Mouse (Mus musculus): Measurements from ENCODE around the gene Cdk4. TPM values are rescaled to one million over a fixed set of nuclear protein-coding genes. Genes with fewer than 3 reads are reported as not detected.

Gene Cdk4
- polyA plus RNA-seq, 1 experiment from 2014 or later: 1,139 TPM

DNA sequence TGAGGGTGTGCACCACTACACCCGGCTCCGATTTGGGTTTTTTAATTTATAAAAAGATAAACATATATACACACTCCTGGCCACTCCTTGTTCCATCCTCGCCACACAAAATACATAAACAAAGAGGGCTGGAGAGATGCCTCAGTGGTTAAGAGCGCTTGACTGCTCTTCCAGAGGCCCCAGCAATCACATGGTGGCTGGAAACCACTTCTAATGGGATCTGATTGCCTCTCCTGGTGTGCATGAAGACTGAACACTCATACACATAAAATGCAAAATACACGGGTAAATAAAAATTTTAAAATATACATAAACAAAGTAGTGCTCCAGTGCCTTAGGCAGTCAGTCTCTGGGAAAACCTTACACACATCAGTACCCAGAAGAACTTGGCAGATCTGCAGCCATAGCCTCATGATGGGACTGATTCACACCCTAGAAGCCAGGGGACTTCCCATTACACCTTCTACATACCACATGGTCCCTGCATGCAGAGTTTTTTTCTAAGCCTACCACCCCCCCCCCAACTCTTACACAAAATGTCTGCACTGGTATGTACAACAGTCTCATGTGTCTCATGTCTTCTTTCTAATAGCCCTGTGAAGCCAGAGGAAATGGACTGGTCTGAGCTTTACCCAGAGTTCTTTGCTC is 20.7 kb upstream of the Cdk4 start:
- WGBS: 22% methylated on average over 5 of the region's 5 CpGs
- ATAC-seq (ENCODE audit: low read depth): 0 out of 2 replicates have a peak, but pooled peaks have one; percentile 2

DNA sequence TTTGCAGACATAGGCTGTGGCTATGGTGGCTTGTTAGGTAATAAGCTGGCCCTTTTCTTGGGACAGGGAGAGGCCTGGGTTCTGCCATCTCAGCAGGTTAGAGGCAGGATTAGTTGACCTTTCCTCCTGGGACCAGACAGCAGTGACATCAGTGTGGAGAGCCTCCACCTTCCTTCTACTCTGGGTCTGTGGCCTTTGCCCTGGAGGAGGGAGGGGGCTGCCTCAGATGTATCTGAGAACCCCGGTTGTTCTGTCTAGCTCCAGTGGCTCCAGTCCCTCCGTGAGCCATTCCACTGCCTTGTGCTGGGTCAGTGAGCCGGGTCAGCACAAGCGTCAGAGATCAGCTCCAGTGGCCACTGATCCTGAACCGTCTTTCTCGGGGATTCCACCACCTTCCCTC is 20.1 kb upstream of the Cdk4 start:
- H3K4me3 ChIP-seq: no peak overlapping the region
- no peak overlapping the region for H3K4me2 ChIP-seq
- WGBS: 88% methylated on average over 6 of the region's 6 CpGs
- ATAC-seq (ENCODE audit: low read depth): no peak
- H3K4me1 ChIP-seq (replicated peaks): peaks cover 16% of the 10 kb centered on the region
- no peak overlapping the region for H3K9ac ChIP-seq
- H3K9me3 ChIP-seq: no peaks in the 10 kb centered on the region
- peaks cover 28% of the 10 kb centered on the region for H3K27me3 ChIP-seq
- no peak overlapping the region for H3K27ac ChIP-seq (replicated peaks)
- H3K36me3 ChIP-seq: peaks cover 3% of the 10 kb centered on the region; the same call in 1 of the 2 replicates

More for the DNA sequence above, 20.7 kb upstream of the Cdk4 start:
- Histone ChIP-seq H3K9ac (peak overlapping the region; percentile 77), H3K27ac (replicated peaks) (no peak overlapping the region), H3K27me3 (peaks cover 22% of the 10 kb centered on the region), H3K4me3 (peak overlapping the region; percentile 83), H3K4me2 (peak overlapping the region; percentile 99), H3K36me3 (peaks cover 3% of the 10 kb centered on the region; the same call in 1 of the 2 replicates), H3K4me1 (replicated peaks) (peaks cover 16% of the 10 kb centered on the region), H3K9me3 (no peaks in the 10 kb centered on the region)

DNA sequence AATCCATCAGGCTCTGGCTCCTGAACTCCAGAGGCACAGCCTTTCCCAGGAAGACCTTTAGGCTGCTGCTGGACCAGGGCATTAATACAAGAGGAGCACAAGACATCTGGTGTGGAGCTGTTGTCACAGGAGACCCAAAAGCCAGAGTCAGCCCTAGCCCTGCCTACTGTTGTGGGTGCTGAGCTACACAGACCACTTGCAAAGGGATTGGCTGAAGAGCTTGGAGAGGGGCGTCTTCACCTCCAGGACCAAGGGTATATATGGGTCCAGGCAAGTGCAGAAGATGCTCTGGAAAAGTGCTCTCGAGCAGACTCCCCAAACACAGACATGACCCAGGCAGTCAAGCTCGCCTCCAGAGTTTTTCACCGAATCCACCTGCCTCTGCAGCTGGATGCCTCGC is 15.4 kb upstream of the Cdk4 start, which contains the start of gene Cyp27b1:
Gene Cyp27b1 (plus strand): TSS at position 297 of the 400 bp plus-strand sequence.
- H3K4me1 ChIP-seq (replicated peaks): peaks cover 10% of the 10 kb centered on the region
- H3K27me3 ChIP-seq: peaks cover 61% of the 10 kb centered on the region
- no peak within 1 kb of the TSS for H3K9ac ChIP-seq
- no peak for ATAC-seq (ENCODE audit: low read depth)
- no peak within 1 kb of the TSS for H3K4me2 ChIP-seq
- H3K4me3 ChIP-seq: no peak within 1 kb of the TSS
- no peak within 1 kb of the TSS for H3K27ac ChIP-seq (replicated peaks)
- no peaks in the 10 kb centered on the region for H3K9me3 ChIP-seq
- 32% methylated on average over 5 of the region's 5 CpGs for WGBS
- peaks cover 4% of the 10 kb centered on the region; the same call in 1 of the 2 replicates for H3K36me3 ChIP-seq

DNA sequence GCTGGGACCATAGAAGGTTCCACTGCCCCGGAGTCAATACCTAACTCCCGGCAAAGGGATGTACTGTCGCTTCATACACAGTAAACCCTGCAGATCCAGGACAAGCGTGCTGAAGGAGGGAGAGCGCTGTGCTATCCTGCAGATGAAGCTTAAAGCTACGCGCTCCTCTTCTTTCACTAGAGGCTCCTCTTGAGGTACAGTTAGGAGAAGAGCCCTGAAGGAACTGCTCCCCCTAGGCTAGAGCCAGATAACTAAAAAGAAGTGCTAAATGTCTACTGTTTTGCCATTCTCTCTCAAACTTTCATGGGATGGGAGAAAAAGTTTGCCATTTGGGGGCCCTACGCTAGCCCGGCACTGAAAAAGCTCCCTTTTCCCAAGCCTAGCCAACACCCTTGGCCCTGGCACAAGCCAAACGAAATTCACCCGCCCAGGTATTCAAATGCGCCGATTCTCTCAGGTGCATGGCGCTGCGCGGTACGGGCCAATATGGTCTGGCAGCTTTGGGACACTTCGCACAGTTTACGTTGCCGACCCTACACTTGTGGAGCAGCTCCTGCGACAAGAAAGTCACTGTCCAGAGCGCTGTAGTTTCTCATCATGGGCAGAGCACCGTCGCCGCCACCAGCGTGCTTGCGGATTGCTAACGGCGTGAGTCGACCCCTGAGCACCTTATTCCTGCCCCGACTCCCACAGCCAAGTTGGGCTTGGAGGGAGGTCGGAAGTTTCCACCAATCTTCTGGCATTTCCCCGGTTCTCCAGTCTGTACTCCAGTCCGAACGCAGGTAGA is 14.5 kb upstream of the Cdk4 start:
- no peak overlapping the region for H3K27ac ChIP-seq (replicated peaks)
- peaks cover 10% of the 10 kb centered on the region for H3K4me1 ChIP-seq (replicated peaks)
- no peak for ATAC-seq (ENCODE audit: low read depth)
- peaks cover 9% of the 10 kb centered on the region; the same call in 1 of the 2 replicates for H3K36me3 ChIP-seq
- peaks cover 66% of the 10 kb centered on the region for H3K27me3 ChIP-seq
- 4% methylated on average over 35 of the region's 35 CpGs for WGBS
- H3K9me3 ChIP-seq: no peaks in the 10 kb centered on the region
- no peak overlapping the region for H3K9ac ChIP-seq
- H3K4me3 ChIP-seq: no peak overlapping the region
- H3K4me2 ChIP-seq: no peak overlapping the region

DNA sequence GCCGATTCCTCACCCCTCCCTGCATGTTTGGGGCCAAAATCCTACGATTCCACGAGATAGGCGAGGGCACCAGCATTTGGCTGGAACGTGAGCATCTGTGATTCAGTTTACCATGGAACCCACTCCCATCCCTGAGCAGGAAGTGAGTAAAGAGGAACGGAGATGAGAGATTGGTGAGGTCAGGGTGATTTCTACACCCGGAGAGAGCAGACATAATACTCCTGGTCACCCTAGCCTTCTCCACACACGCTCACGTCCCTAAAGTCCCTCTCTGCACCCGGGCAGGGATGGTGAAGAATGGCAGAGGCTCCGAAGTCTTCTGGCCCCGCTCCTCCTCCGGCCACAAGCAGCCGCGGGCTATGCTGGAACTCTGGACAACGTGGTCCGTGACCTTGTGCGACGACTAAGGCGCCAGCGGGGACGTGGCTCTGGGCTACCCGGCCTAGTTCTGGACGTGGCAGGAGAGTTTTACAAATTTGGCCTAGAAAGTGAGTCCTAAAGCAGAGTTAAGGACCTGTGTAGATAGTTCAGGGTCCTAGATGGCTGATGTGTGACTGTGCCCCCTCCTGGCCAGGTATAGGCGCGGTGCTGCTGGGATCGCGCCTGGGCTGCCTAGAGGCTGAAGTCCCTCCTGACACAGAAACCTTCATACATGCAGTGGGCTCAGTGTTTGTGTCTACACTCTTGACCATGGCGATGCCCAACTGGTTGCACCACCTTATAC is 13.8 kb upstream of the Cdk4 start:
- H3K4me3 ChIP-seq: no peak overlapping the region
- peaks cover 12% of the 10 kb centered on the region for H3K4me1 ChIP-seq (replicated peaks)
- H3K27ac ChIP-seq (replicated peaks): no peak overlapping the region
- 2% methylated on average over 29 of the region's 29 CpGs for WGBS
- H3K27me3 ChIP-seq: peaks cover 66% of the 10 kb centered on the region
- no peak overlapping the region for H3K9ac ChIP-seq
- H3K36me3 ChIP-seq: peaks cover 17% of the 10 kb centered on the region
- H3K4me2 ChIP-seq: no peak overlapping the region
- H3K9me3 ChIP-seq: no peaks in the 10 kb centered on the region
- 0 out of 2 replicates have a peak, but pooled peaks have one; percentile 17 for ATAC-seq (ENCODE audit: low read depth)

DNA sequence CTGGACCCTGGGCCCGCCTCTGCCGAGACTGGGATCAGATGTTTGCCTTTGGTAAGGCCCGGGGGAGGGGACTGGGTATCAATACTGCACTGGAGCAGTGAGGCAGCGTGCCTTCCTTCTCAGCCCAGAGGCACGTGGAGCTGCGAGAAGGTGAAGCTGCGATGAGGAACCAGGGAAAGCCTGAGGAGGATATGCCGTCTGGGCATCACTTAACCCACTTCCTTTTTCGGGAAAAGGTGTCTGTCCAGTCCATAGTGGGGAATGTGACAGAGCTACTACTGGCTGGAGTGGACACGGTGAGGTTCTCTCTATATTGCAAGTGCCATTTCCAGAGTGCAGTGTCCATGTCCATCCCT is 13.2 kb upstream of the Cdk4 start:
- 17% methylated on average over 10 of the region's 10 CpGs for WGBS
- Histone ChIP-seq H3K4me3 (no peak overlapping the region), H3K4me1 (replicated peaks) (peaks cover 18% of the 10 kb centered on the region), H3K9me3 (no peaks in the 10 kb centered on the region), H3K36me3 (peaks cover 22% of the 10 kb centered on the region), H3K9ac (no peak overlapping the region), H3K27me3 (peaks cover 66% of the 10 kb centered on the region), H3K27ac (replicated peaks) (no peak overlapping the region), H3K4me2 (no peak overlapping the region)
- ATAC-seq (ENCODE audit: low read depth): no peak

DNA sequence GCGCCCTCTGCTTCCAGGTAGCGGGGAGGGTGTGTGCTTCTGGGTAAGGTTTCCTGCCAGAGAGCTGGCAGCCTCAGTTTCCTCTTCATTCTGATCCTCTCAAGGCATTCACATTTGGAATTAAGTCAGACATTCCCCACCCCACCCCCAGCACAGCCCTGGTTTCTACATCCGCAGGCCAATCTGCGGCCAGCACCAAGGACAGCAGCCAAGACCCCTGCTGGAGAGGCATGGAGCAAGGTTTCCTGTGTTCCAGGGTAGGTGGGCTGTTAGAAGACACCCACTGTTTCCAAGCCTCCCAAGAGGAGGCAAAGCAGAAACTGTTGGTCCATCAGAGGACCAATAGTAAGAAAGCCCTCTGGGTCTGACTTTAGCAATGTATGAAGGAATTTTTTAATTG is 8.7 kb upstream of the Cdk4 start:
- ATAC-seq (ENCODE audit: low read depth): no peak
- no peak overlapping the region for H3K4me2 ChIP-seq
- peaks cover 38% of the 10 kb centered on the region for H3K27me3 ChIP-seq
- H3K4me3 ChIP-seq: no peak overlapping the region
- no peak overlapping the region for H3K27ac ChIP-seq (replicated peaks)
- peaks cover 45% of the 10 kb centered on the region for H3K4me1 ChIP-seq (replicated peaks)
- peaks cover 48% of the 10 kb centered on the region for H3K36me3 ChIP-seq
- H3K9me3 ChIP-seq: no peaks in the 10 kb centered on the region
- H3K9ac ChIP-seq: no peak overlapping the region
- WGBS: 72% methylated on average over 4 of the region's 4 CpGs

DNA sequence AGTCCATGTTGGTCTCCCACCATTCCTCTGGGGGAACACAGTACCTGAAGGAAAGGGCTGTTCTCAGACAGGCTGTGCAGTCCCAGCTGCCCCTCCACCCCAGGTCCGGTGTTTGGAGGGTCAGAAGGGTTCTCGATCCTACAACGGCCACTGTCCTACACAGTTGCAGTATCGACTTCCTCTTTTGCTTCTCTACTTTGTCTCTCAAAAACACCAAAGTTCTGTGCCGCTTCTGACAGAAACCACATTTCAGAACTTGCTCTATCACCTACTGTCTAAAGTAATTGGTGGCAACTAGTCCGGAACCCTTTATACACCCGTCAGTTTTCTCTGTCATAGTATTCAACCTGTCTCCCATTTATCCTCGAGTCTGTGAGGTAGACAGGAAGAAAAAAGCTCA is 7.9 kb upstream of the Cdk4 start:
- Histone ChIP-seq H3K4me2 (no peak overlapping the region), H3K9me3 (no peaks in the 10 kb centered on the region), H3K36me3 (peaks cover 48% of the 10 kb centered on the region), H3K9ac (no peak overlapping the region), H3K27ac (replicated peaks) (no peak overlapping the region), H3K4me3 (no peak overlapping the region), H3K4me1 (replicated peaks) (peaks cover 47% of the 10 kb centered on the region), H3K27me3 (peaks cover 31% of the 10 kb centered on the region)
- ATAC-seq (ENCODE audit: low read depth): no peak
- WGBS: 88% methylated on average over 8 of the region's 8 CpGs

DNA sequence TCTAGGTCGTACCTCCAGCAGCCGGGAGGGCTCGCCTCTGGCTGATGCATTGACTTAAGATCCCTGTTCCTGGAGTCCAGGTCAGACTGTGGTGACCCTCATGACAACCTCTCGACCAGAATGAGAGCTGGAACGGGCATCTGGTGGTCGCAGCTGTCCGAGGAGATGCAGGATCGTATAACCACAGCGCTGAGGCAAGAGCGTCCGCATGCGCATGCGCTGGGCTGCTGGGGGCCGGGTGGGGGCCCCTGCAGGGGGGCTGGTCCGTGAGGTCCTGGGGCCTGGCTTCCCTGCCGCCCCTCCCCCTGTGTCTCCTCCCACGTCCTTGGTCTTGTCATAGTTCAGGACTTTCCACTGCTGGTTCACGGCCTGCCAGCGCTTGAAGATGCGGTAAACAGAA is 6.8 kb upstream of the Cdk4 start:
- Histone ChIP-seq H3K4me3 (no peak overlapping the region), H3K36me3 (peaks cover 48% of the 10 kb centered on the region), H3K9ac (no peak overlapping the region), H3K27me3 (peaks cover 20% of the 10 kb centered on the region), H3K27ac (replicated peaks) (no peak overlapping the region), H3K4me1 (replicated peaks) (peaks cover 58% of the 10 kb centered on the region), H3K9me3 (no peaks in the 10 kb centered on the region), H3K4me2 (no peak overlapping the region)
- ATAC-seq (ENCODE audit: low read depth): no peak
- WGBS: 88% methylated on average over 20 of the region's 20 CpGs

DNA sequence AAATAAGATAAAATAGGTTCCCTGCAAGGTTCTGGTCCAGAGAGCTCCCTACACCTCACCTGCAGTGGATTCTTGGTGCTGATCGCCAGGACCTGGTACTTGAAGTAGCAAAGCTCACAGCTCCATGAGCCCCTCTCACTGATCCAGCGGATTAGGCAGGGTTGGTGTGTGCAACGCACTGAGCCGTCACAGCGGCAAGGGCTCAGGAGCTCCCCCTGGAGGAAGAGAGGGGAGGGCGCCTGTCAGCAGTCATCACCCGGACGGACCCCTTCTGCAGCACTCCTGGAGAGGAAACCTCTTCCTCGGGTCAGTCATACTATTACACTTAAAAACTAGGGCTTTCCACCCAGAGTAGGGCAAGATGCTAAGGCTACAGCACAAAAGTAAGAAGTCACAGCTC is 5.2 kb upstream of the Cdk4 start:
- under 1% methylated on average over 9 of the region's 9 CpGs for WGBS

DNA sequence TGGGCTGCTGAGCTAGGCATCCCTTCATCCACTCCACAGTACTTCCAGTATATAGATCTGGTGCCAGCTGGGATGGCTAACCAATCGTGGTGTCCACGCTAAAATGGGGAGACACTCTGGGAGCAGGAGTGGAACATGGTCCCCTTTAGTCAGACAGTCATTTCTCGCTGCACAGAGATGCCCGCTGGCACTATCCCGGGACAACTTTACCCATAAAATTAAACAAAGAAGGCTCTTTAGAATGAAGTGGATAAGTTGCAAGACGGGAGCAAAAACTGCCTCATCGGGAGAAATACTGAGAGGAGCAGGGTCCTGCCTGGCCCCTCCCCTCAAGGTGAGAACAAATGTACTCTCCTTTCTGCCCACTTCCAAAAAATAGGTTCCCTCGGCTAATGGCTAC is 4.6 kb upstream of the Cdk4 start:
- peak overlapping the region; percentile 99 for H3K9ac ChIP-seq
- H3K4me2 ChIP-seq: peak overlapping the region; percentile 87
- H3K36me3 ChIP-seq: peaks cover 40% of the 10 kb centered on the region
- peaks cover 68% of the 10 kb centered on the region for H3K4me1 ChIP-seq (replicated peaks)
- no peaks in the 10 kb centered on the region for H3K9me3 ChIP-seq
- H3K27me3 ChIP-seq: 0 out of 2 replicates have a peak, but pooled peaks cover under 1% of the 10 kb centered on the region
- ATAC-seq (ENCODE audit: low read depth): no peak
- peak overlapping the region; percentile 98 for H3K27ac ChIP-seq (replicated peaks)
- 4% methylated on average over 8 of the region's 8 CpGs for WGBS
- peak overlapping the region; percentile 90 for H3K4me3 ChIP-seq

More for the DNA sequence above, 5.2 kb upstream of the Cdk4 start:
- H3K4me2 ChIP-seq: peak overlapping the region; percentile 87
- peak overlapping the region; percentile 99 for H3K9ac ChIP-seq
- H3K4me1 ChIP-seq (replicated peaks): peaks cover 68% of the 10 kb centered on the region
- no peak for ATAC-seq (ENCODE audit: low read depth)
- H3K36me3 ChIP-seq: peaks cover 45% of the 10 kb centered on the region
- H3K4me3 ChIP-seq: peak overlapping the region; percentile 90
- no peaks in the 10 kb centered on the region for H3K9me3 ChIP-seq
- H3K27ac ChIP-seq (replicated peaks): 0 out of 2 replicates have a peak overlapping the region, but pooled peaks have one; percentile 98
- H3K27me3 ChIP-seq: 0 out of 2 replicates have a peak, but pooled peaks cover 4% of the 10 kb centered on the region
